Mouse (Mus musculus) central nervous system, embryonic 18 days (tissue): ENCODE results near the gene Nlrp2. TPM values are rescaled to one million over a fixed set of nuclear protein-coding genes. Genes with fewer than 3 reads are reported as not detected.

Source experiments
- polyA plus RNA-seq: library from polyadenylated mRNA; depleted of rRNA; stranded (reverse); fragments of >200 nt; gene quantifications from 2 replicates; pipeline ENCODE4 v1.2.3, GENCODE M21; 2012; rRNA removed

Gene Nlrp2
- not detected in 2 replicates for polyA plus RNA-seq

DNA sequence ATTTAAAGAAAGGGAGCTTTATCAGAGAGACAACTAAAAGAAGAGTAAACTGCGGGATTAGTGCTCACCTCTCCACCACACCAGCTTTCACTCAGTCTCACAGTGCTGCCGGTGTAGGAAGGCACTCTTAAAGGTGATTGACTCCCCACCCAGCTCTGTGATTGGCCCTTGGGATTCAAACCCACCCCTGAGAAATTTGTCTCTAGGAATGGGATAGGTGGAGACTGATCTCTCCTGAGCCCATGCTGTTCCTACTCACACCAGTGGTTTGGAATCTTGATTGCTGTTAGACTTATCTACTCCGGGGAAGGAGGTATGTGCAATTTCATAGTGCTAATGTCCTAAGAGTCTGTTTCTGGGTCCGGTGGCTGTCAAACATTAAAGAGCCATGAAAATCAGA lies at the start of gene Nlrp2:
Gene Nlrp2, minus strand, starts transcription at position 101 of the 400 bp plus-strand sequence.

DNA sequence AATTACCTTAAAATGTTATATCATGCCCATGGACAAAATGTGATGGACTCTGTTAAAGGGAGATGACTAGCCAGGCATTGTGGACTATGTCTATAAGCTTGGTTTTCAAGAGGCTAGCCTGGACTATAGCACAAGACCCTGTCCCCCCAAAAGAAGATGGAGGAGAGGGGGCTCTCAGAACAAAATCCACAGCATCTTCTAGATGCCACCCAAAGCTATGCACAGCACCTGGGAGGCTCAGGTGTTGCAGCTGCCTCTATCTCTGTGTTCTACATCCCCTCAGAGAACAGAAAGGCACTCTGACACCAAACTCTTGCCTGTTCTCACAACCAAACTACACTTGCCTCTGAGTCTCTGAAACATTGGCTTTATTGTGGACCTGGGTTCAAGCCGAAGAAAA lies 598 bp downstream of the Nlrp2 start, which contains the start of gene Gm5065:
Gene Gm5065, plus strand, starts transcription at position 301 of the 400 bp plus-strand sequence.

Other genes starting within 250 kb of the Nlrp2 start
- not detected in 2 replicates for gene Rfpl4, start 234.1 kb downstream of the Nlrp2 start, polyA plus RNA-seq
- 0.36 and 0.44 TPM in 2 replicates for gene Rasl2-9, start 225.1 kb downstream of the Nlrp2 start, polyA plus RNA-seq
- gene Vmn1r55, start 201.4 kb downstream of the Nlrp2 start, polyA plus RNA-seq = not detected in 2 replicates
- gene Vmn1r56, start 154.3 kb downstream of the Nlrp2 start, polyA plus RNA-seq = not detected in 2 replicates
- gene Vmn1r57, start 132.5 kb downstream of the Nlrp2 start, polyA plus RNA-seq = not detected in 2 replicates
- gene Gm5065, start 498 bp downstream of the Nlrp2 start, polyA plus RNA-seq = not detected in 2 replicates
- gene Vmn1r58, start 62.4 kb upstream of the Nlrp2 start, polyA plus RNA-seq = not detected in 2 replicates
- gene Vmn1r59, start 105.7 kb upstream of the Nlrp2 start, polyA plus RNA-seq = not detected in 2 replicates
- not detected in 2 replicates for gene Vmn2r28, start 142.9 kb upstream of the Nlrp2 start, polyA plus RNA-seq
- not detected in 2 replicates for gene Vmn1r60, start 196.3 kb upstream of the Nlrp2 start, polyA plus RNA-seq